Mouse (Mus musculus) heart, adult 2 months (tissue): ENCODE measurements around the gene Cecr2.

ENCODE experiments used
- CTCF ChIP-seq: fragments of 200-600 bp; IDR thresholded peaks from 2 replicates; pipeline ENCODE4 v1.8.1; 2022; ENCODE audit warnings: antibody characterized with exemption, mild to moderate bottlenecking, moderate library complexity
- EP300 ChIP-seq: fragments of 200-500 bp; IDR thresholded peaks from 2 replicates; pipeline ENCODE4 v1.6.1; 2011; ENCODE audit warnings: low read depth, low read length, control low read depth; ENCODE audit not compliant: insufficient read depth
- POLR2A ChIP-seq: fragments of 200-500 bp; IDR thresholded peaks from 2 replicates; pipeline ENCODE4 v1.6.1; 2011; ENCODE audit warnings: mild to moderate bottlenecking, low read depth, low read length, control low read depth; ENCODE audit not compliant: insufficient read depth

DNA sequence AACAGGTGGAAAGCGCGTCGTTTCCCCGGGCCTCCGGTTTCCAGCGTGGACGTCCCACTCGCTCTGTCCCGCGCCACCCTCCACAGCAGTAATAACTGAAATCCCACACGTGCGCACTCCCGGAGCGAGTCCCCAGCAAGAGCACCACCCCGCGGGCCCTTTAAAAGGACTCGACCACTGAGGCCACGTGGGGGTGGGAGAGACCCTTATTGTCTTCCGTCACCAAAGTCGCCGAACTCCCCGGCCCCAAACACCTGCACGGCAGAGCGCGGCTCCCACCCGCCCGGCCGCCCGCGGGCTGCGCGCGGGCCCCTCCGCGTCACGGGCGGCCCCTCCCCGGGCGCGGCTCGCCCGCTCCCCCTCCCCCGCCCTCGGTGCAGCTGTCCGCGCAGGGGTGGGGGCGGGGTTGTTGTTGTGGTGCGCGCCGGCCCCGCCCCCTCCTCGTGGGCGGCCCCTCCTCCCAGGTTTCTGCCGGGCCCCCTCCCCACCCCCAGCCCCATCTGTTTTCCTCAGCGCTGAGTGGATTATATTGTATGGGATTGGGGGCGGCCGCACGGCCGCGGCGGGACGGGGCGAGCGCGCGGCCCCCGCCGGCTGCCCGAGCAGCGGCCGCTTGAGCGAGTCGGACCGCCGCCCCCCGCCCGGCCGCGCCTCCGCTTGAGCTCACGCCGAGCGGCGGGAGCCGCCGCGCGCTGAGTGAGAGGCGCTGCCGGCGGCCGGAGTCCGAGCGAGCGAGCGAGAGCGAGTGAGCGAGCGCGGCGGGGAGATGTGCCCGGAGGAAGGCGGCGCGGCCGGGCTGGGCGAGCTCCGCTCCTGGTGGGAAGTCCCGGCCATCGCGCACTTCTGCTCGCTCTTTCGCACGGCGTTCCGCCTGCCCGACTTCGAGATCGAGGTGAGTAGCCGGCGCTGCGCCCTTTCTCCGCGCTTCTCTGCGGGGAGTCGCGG is at the start of gene Cecr2:
- TF ChIP-seq CTCF, result peak; percentile 17; the same call in 1 of the 2 replicates
- TF ChIP-seq POLR2A, result peak; percentile 54; the same call in 1 of the 2 replicates
- no peak for TF ChIP-seq EP300
